Mouse (Mus musculus) adrenal gland (tissue): ENCODE data around the gene Atp2c2.

Experiments used
- intact Hi-C: fragments of 180-260 bp; cut with DNase I; formaldehyde crosslinking; loops from one replicate; pipeline ENCODE4 v1.15.1; 2025

Atp2c2 gene

GRCm38 (mm10) chr8:119740634-119741033 lies 40.8 kb downstream of the Atp2c2 start:
- intact Hi-C loops: loop anchor here (5.0 kb wide), 1 partner anchor 38 kb away; the partner anchor contains the start of gene Atp2c2

DNA sequence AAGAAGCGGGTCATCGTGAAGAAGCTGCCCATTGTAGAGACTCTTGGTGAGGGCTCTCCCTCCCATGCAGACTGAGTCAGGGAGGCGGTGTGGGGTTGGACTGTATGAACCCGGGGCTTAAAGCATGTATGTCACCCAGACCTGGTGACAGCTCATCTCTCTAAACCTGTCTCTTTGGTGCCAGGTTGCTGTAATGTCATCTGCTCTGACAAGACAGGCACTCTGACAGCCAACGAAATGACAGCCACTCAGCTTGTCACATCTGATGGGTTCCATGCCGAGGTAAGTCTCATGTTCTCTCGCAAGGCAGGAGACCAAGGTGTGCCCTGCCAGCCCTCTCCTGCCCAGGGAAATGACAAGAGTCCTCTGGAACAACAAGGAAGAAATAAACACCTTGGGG lies 42.6 kb downstream of the Atp2c2 start:
- intact Hi-C loops: loop anchor here (5.0 kb wide), 1 partner anchor 40 kb away; the partner anchor contains the start of gene Atp2c2

- intact Hi-C loops: loop anchor here (5.0 kb wide), 1 partner anchor 41 kb away; the partner anchor contains the start of gene Atp2c2
Observed at GRCm38 (mm10) chr8:119743291-119744026, 43.6 kb downstream of the Atp2c2 start.

DNA sequence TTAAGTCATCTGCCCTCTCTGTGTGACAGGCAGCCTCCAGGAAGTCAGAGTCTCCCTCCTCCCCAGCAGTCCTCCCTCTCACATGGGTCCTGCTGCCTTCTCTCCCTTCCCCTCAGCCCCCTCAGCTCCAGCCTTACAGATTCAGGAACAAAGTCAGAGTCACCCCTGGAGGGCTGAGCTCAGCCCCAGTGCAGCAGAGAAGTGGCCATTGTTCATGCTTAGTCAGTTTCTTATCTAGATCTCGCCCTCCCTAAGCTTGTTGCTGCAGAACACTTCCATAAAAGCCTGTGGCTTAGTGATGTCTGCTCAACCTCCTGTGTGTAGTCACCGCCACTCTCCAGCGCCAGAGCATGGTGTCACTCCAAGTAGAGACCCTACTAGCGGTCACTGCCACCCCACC lies 44.8 kb downstream of the Atp2c2 start:
- intact Hi-C loops: loop anchor here (5.0 kb wide), 1 partner anchor 42 kb away; the partner anchor contains the start of gene Atp2c2

GRCm38 (mm10) chr8:119755238-119756146 lies 55.7 kb downstream of the Atp2c2 start:
- intact Hi-C loops: no loop called here

GRCm38 (mm10) chr8:119756147-119756461 lies 56.3 kb downstream of the Atp2c2 start:
- intact Hi-C loops: no loop called here

GRCm38 (mm10) chr8:119756538-119756937 lies 56.7 kb downstream of the Atp2c2 start:
- intact Hi-C loops: no loop called here

- intact Hi-C loops: no loop called here
Observed at GRCm38 (mm10) chr8:119761692-119762091, 61.9 kb downstream of the Atp2c2 start.

DNA sequence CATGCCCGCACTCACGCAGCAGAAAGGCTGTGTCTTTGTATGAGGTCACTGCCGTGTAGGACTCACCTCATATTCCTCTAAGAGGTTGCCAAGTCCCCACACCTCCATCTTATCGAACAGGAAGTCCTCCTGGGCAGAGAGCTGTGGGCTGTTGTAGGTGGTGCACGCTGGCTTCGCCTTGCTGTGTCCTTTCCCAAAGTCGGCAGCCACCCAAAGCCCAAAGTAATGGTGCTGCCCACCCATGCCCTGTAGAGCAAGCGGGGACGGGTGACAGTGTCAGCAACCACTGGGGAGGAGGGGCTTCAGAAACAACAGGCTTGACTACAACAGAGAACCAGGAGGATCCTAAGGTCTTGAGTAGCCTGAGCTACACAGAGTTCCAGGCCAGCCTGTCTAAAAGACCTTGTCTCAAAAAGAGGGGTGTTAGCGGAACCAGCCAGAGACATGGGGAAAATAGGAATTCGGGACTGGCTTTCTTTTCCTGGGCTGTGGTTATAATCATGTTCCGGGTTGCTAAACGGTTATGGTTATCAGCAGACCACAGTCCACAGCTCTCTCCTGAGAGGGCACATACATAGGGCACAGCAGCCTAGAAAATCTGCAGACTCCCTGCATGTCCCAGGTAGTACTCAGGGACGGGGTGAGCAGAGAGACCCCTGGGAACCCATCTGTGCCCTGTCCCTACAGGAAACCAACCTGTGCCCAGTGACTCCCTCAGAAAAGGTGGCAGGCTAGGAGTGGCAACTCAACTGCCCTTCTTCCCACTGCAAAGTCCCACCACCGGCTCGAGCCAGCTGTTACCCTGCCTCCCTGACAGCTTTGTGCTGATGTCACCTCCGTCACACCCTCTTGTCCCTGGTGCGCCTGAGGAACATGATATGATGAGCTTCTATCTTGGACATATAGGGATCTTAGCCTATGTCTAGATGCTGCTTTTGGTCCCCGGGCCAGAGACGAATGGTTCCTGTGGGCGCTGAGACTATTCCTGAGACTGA lies 62.7 kb downstream of the Atp2c2 start:
- intact Hi-C loops: no loop called here

GRCm38 (mm10) chr8:119765311-119765710 lies 65.5 kb downstream of the Atp2c2 start:
- intact Hi-C loops: no loop called here

DNA sequence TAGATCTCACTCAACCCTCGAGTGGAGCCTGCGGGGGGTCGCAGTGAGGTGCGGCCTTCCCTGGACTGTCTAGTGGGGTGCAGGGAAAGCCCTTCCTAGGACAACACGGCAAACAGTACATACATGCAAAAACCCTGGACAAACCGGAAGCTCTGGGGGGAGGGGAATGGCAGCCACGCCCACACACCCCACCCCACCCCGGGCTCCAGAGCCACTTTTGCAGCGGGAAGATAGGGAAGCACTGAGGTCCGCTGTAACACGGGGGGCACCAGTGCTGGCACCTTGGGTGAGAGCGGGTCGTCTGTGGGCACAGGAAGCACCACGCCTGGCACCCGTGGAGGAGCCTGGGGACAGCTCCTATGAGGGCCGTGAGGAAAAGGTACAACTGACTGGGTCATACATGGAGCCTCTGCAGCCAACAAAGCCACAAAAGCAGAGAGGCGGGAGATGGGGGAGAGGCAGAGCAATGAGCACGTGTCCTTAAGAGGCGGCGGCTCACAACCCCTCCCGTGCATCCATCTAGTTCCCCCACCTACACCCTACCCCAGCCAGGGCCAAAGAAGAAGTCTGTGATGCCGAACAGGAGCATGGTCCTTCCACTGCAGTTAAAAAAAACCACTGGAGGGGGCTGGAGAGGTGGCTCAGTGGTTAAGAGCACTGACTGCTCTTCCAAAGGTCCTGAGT lies 66.1 kb downstream of the Atp2c2 start:
- intact Hi-C loops: no loop called here

DNA sequence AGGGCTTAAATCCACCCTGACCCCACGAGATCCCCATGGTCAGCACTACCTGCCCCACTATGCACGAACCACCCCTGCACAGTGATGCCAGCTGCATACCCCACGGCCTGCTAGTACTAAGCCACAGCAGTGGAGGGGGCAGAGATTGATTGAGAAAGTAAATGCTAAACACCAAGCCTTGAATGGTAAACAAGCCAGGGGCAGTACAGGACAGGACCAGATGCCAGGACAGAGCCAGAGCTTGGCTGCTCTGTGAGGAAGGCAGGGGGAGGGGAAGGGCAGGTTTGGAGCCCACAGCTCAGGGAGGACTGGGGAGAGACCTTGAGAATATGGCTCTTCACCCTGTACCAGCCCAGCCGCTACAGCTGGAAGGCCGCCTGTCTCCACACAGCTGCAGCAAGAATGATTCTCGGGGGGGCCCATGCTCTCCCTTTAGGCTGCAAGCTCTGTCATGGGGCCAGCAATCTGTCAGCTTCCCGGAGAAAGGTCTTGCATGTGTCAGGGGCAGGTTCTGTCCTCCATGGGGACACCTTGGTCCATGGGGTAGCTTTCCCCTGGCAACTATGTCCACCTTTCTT lies 76.9 kb downstream of the Atp2c2 start:
- intact Hi-C loops: no loop called here

DNA sequence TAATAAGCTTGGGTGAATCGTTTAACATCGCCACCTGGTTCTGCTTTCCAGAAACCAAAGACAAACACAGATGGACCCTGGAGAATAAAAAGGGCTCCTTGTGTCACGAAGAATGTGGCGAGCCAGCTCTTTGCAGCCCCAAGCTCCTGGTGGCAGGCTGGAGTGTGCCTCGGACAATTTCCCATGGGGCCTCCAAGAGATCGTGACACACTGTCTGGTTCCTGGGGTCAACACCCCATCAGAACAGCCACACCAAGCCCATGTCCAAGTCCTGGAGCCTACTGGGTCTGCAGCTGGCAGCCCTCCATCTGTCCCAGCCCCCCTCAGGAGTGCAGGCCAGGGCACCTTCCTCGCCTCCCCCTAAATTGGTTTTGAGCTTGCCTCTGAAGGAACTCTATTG lies 78.0 kb downstream of the Atp2c2 start:
- intact Hi-C loops: no loop called here

DNA sequence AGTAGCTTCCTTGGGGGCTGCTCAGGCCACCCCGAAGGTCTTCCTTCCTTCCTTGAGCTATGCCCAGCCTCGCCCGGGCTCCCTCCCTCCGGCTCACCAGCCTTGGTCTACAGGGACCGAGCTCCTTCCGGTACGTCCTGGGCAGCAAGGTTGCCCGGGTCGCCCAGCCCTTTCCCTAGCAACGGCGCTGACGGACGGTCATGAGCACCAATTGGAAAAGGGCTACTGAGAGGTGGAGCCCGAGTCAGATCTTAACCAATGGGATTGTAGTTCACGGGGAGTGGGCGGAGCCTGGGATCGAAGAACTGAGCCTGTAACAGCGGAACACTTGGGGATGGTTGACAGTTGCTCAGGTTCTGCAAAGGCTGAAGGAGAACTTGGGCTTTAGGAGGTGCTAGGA lies 78.5 kb downstream of the Atp2c2 start, which contains the start of gene Tldc1:
Gene Tldc1 (minus strand): TSS at position 154 of the 400 bp plus-strand sequence.
- intact Hi-C loops: no loop called here

- intact Hi-C loops: loop anchor here (1.0 kb wide), 1 partner anchor 93 kb away; no protein-coding TSS in a partner anchor
Observed at GRCm38 (mm10) chr8:119779013-119779737, 79.4 kb downstream of the Atp2c2 start.

- intact Hi-C loops: loop anchor here (5.0 kb wide), 2 partner anchors 107 to 147 kb away; no protein-coding TSS in a partner anchor
Observed at GRCm38 (mm10) chr8:119780402-119781049, 80.7 kb downstream of the Atp2c2 start.

GRCm38 (mm10) chr8:119781086-119781840 lies 81.5 kb downstream of the Atp2c2 start:
- intact Hi-C loops: loop anchor here (5.0 kb wide), 2 partner anchors 106 to 146 kb away; no protein-coding TSS in a partner anchor

GRCm38 (mm10) chr8:119782715-119783114 lies 82.9 kb downstream of the Atp2c2 start:
- intact Hi-C loops: loop anchor here (1.0 to 5.0 kb wide), 3 partner anchors 61 to 145 kb away; no protein-coding TSS in a partner anchor
